Mouse (Mus musculus): ENCODE data around the gene Gm28053. TPM values are rescaled to one million over a fixed set of nuclear protein-coding genes. Genes with fewer than 3 reads are reported as not detected.

Gm28053 gene
- polyA plus RNA-seq, 1 experiment from 2014 or later: 0.70 TPM

DNA sequence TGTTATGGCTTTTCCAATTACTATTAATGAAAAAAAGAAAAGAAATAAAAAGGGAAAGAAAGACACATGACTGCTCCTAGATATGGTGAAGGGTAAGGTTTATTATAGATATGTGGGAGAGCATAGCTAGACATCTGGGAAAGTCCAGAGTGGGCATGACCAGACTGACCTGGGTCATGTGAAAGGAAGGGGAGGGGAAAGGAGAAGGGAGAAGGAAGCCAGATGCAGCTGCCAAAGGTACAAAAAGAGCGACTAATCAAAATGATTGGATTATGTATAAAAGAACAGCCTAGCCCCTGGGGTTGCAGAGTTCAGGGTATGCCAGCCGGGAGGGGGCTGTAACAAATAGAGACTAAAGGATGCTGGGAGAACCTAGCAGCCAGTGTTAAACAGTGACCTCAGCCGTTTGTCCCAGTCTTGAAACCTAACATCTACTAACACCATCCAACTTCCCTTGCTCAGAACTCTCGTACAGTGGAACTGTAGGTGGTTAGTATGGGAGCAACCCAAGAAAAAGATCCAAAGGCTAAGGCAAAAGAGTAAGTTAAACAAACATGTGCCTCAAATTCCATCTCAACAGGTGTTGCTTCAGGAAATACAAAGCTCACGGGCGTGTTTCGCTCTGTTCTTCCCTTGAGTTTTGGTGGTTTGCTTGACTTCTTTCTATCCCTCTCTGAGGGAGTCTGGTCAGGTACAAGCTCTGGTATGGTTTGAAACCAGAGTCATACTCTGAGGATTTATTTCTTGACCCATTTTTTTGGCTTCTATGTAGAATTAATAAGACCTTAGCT is 20.1 kb upstream of the Gm28053 start:
- WGBS: 77% methylated on average over 7 of the region's 7 CpGs
- Histone ChIP-seq H3K4me3 (no peak overlapping the region), H3K4me1 (no peaks in the 10 kb centered on the region), H3K9ac (no peak overlapping the region), H3K4me2 (no peak overlapping the region), H3K27ac (no peak overlapping the region), H3K9me3 (replicated peaks) (0 out of 2 replicates have a peak, but pooled peaks cover 3% of the 10 kb centered on the region), H3K36me3 (ENCODE audit: poor library complexity, severe bottlenecking) (no peaks in the 10 kb centered on the region), H3K27me3 (no peaks in the 10 kb centered on the region)
- no peak for ATAC-seq

DNA sequence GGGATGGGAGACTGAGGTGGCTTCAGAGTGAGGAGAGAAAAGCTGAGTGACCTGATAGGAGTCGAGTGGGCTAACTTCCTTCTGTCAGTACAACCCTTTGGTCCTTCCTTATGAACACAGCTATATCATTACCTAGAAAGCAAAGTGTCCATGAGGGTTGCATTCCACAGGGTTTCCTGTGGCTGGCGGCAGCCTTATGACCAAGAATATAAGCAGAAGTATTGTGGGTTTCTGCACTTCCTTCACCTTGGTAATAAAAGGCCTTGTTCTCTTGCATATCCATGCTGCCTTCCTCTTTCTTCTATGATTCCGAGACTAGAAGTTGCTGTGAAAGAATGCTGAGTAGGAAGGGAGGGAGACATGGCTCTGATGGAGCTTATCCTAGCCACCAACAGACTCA is 19.5 kb upstream of the Gm28053 start:
- Histone ChIP-seq H3K36me3 (ENCODE audit: poor library complexity, severe bottlenecking) (no peaks in the 10 kb centered on the region), H3K27ac (no peak overlapping the region), H3K9me3 (replicated peaks) (0 out of 2 replicates have a peak, but pooled peaks cover 3% of the 10 kb centered on the region), H3K27me3 (no peaks in the 10 kb centered on the region), H3K9ac (no peak overlapping the region), H3K4me1 (no peaks in the 10 kb centered on the region), H3K4me3 (no peak overlapping the region), H3K4me2 (no peak overlapping the region)
- no peak for ATAC-seq
- WGBS: 85% methylated on average over 3 of the region's 3 CpGs

DNA sequence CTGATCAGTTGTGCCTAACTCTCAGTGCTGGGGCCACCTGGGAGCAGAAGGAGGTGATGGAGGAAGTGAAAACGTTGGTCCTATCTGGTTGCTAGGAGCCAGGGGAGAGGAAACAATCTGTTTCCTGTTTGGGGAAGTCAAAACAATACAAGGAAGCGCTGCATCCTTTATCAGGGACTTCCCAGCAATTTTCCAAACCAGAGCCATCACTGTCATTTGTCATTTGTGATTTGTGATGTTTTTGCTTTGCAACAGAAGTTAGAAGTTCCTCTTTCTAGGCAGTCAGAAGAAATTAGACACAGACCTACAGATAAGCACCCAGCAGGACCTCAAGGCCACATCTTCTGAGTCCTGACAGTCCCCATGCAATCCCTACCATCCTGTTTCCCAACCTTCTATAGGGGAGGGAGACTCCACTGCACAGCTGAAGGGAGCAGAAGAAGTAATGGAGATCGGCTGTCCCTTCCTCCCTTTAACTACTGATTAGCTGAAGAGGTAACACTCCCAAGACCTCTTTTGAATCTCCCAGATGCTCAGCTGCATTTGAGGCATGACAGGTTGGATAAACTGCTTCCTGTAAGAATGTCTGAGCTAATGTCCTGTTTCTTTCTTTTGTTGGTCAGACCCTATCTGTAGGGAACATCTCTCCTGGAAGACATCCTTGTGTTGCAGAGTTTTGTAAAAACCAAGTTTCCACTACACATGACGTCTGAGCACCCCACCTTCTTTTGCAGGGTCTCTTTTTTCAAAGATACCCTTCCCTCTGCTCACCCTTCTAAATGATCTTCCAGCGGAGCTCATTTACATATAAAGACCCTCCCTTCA is 17.9 kb upstream of the Gm28053 start:
- H3K36me3 ChIP-seq (ENCODE audit: poor library complexity, severe bottlenecking): no peaks in the 10 kb centered on the region
- no peak overlapping the region for H3K9ac ChIP-seq
- no peaks in the 10 kb centered on the region for H3K9me3 ChIP-seq (replicated peaks)
- H3K4me3 ChIP-seq: no peak overlapping the region
- H3K4me2 ChIP-seq: no peak overlapping the region
- no peak overlapping the region for H3K27ac ChIP-seq
- H3K27me3 ChIP-seq: no peaks in the 10 kb centered on the region
- WGBS: 64% methylated on average over 5 of the region's 5 CpGs
- no peak for ATAC-seq
- H3K4me1 ChIP-seq: no peaks in the 10 kb centered on the region

DNA sequence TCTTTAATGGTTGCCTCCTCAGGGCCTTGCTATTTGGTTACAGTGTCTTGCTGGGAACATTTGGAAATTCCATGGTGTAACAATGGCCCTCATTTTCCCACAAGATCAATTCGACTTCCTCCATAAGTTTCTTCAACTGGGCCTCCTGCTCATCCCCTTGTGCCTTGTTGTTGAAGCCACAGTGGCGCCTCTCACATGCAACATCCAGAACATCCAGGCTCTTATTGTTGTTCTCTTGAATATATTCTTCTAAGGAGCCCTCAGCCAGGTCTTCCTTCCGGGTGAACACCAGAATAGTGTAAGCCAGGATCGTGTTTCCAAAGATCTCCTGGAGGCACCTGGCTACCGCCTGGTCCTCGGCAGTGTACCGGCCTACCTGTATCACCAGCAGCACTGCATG is 16.3 kb upstream of the Gm28053 start:
- 87% methylated on average over 7 of the region's 7 CpGs for WGBS
- Histone ChIP-seq H3K4me1 (no peaks in the 10 kb centered on the region), H3K27ac (no peak overlapping the region)

DNA sequence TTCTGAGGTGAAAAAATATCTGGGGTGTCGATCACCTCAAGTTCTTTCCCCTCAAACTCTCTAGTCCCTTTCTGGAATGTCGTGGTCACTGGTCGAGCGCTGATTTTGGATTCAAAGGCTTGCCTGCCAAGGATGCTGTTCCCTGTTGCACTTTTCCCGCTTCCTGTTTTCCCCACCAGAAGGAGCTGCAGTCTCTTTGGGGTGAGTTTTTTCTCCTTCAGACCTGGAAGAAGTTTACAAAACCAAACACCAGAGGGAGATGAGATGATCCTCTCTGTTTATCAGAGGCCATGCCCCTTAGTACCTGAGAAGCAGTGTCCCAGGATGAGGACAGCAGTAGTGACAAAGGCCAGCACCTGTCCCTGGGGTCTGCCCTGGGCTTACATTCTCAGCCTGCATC is 15.8 kb upstream of the Gm28053 start:
- H3K27me3 ChIP-seq: no peaks in the 10 kb centered on the region
- H3K9me3 ChIP-seq (replicated peaks): no peaks in the 10 kb centered on the region
- H3K4me3 ChIP-seq: no peak overlapping the region
- no peak overlapping the region for H3K4me2 ChIP-seq
- H3K4me1 ChIP-seq: no peaks in the 10 kb centered on the region
- no peak overlapping the region for H3K27ac ChIP-seq
- ATAC-seq: no peak
- 73% methylated on average over 5 of the region's 5 CpGs for WGBS
- H3K36me3 ChIP-seq (ENCODE audit: poor library complexity, severe bottlenecking): no peaks in the 10 kb centered on the region
- H3K9ac ChIP-seq: no peak overlapping the region

More for the DNA sequence above, 16.3 kb upstream of the Gm28053 start:
- Histone ChIP-seq H3K9me3 (replicated peaks) (no peaks in the 10 kb centered on the region), H3K36me3 (ENCODE audit: poor library complexity, severe bottlenecking) (no peaks in the 10 kb centered on the region), H3K27me3 (no peaks in the 10 kb centered on the region), H3K9ac (no peak overlapping the region), H3K4me3 (no peak overlapping the region), H3K4me2 (no peak overlapping the region)
- ATAC-seq: no peak

DNA sequence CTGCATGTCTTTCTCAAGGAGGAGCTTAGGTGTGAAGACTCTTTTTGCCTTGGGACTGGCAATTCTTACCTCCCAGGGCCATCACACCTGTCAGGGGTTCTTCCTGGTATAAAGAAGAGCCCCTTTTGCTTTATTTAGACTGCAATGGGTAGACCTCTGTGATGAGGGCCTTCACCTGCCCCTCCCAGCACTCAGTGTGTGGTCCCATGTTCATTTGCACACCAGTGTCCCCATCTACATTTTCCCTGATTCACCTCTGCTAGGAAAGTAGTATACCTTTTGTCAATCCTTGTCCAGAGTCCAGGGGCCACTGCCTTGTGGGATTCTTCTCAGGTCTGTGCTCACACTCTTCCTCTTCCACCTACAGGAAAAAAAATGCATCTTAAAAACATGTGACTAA is 14.3 kb upstream of the Gm28053 start:
- ATAC-seq: no peak
- H3K4me2 ChIP-seq: no peak overlapping the region
- no peak overlapping the region for H3K4me3 ChIP-seq
- H3K4me1 ChIP-seq: no peaks in the 10 kb centered on the region
- H3K27ac ChIP-seq: no peak overlapping the region
- no peaks in the 10 kb centered on the region for H3K27me3 ChIP-seq
- H3K36me3 ChIP-seq (ENCODE audit: poor library complexity, severe bottlenecking): no peaks in the 10 kb centered on the region
- no peaks in the 10 kb centered on the region for H3K9me3 ChIP-seq (replicated peaks)
- H3K9ac ChIP-seq: no peak overlapping the region

DNA sequence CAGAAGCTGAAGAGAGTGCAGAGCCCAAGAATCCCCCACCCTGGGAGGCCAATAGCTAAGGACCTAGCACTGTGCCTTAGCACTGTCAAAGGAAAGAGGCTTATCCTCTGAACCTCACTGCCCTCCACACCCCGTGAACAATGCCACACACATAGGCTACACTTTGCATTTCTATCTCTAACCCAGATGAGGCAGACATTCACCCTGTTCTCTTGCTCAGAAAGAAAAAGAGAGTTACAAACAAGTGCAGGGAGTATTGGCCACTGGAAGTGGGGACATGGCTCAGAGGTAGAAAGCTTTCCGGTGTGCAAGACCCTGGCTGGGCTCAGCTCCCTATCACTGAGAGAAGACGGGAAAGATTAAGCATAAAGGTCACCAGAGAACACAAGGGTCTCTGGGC is 12.3 kb upstream of the Gm28053 start:
- ATAC-seq: no peak
- 46% methylated on average over 3 of the region's 3 CpGs for WGBS
- no peaks in the 10 kb centered on the region for H3K27me3 ChIP-seq

DNA sequence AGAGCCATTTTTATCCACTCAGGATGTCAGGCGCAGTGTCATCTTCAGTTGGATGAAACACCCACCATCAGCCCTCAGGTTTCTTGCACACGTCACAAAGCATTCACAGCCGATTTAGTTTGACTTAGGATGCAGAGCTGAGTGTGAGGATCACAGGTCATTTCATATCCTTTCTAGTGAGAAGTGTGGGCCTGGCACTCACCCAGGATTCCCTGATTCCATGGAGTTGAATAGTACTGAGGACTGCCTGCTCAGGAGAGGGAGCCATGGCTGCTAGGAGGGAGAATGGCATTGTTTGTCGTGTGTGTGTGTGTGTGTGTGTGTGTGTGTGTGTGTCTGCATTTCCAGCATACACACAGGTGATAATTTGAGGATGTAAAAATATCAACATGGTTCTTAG is 1.9 kb downstream of the Gm28053 start:
- Histone ChIP-seq H3K4me1 (peaks cover under 1% of the 10 kb centered on the region; the same call in 1 of the 2 replicates), H3K36me3 (ENCODE audit: poor library complexity, severe bottlenecking) (no peaks in the 10 kb centered on the region), H3K4me2 (no peak overlapping the region), H3K27ac (no peak overlapping the region), H3K4me3 (no peak overlapping the region), H3K9ac (no peak overlapping the region), H3K27me3 (no peaks in the 10 kb centered on the region), H3K9me3 (replicated peaks) (no peaks in the 10 kb centered on the region)
- no peak for ATAC-seq
- 83% methylated on average over 4 of the region's 4 CpGs for WGBS

More for the DNA sequence above, 12.3 kb upstream of the Gm28053 start:
- H3K4me2 ChIP-seq: no peak overlapping the region
- no peak overlapping the region for H3K4me3 ChIP-seq
- H3K9ac ChIP-seq: no peak overlapping the region
- H3K36me3 ChIP-seq (ENCODE audit: poor library complexity, severe bottlenecking): no peaks in the 10 kb centered on the region
- H3K9me3 ChIP-seq (replicated peaks): no peaks in the 10 kb centered on the region
- no peak overlapping the region for H3K27ac ChIP-seq
- no peaks in the 10 kb centered on the region for H3K4me1 ChIP-seq

DNA sequence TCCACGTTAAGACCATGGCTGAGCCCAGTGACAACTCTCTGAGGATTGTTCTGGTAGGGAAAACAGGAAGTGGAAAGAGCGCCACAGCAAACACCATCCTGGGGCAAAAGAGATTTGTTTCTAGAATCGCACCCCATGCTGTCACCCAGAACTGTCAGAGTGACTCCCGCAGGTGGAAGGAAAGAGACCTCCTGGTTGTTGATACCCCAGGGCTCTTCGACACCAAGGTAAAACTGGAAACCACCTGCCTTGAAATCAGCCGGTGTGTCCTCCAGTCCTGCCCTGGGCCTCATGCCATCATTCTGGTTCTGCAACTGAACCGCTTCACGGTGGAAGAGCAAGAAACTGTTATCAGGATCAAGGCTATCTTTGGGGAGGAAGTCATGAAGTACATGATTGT is 5.1 kb downstream of the Gm28053 start:
- Histone ChIP-seq H3K36me3 (ENCODE audit: poor library complexity, severe bottlenecking) (no peaks in the 10 kb centered on the region), H3K27me3 (no peaks in the 10 kb centered on the region), H3K9ac (no peak overlapping the region), H3K4me1 (peaks cover 4% of the 10 kb centered on the region; the same call in 1 of the 2 replicates), H3K4me2 (no peak overlapping the region), H3K9me3 (replicated peaks) (no peaks in the 10 kb centered on the region), H3K4me3 (no peak overlapping the region), H3K27ac (no peak overlapping the region)
- 91% methylated on average over 8 of the region's 8 CpGs for WGBS
- ATAC-seq: no peak

DNA sequence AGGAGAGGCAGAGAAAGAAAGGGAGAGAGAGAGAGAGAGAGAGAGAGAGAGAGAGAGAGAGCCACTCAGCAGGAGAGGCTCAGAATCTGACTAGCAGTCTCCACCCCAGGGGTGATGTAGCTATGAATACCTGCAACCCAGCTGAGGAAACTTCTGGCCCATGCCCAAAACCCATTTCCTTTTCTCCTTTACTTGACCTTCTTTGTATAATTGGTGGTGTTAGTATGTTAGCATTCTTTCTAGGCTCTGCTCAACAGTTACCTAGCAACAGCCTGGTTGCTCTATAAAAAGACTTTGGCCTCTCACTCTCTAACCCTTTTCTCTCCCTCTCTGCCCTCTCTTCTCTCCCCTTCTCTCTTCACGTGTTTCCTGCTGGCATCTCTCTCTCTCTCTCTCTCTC is 7.1 kb downstream of the Gm28053 start:
- Histone ChIP-seq H3K9ac (no peak overlapping the region), H3K27ac (no peak overlapping the region), H3K4me1 (peaks cover 4% of the 10 kb centered on the region; the same call in 1 of the 2 replicates), H3K27me3 (no peaks in the 10 kb centered on the region), H3K4me2 (no peak overlapping the region), H3K9me3 (replicated peaks) (no peaks in the 10 kb centered on the region), H3K36me3 (ENCODE audit: poor library complexity, severe bottlenecking) (no peaks in the 10 kb centered on the region), H3K4me3 (no peak overlapping the region)
- ATAC-seq: no peak
- 0% methylated on average over 1 of the region's 1 CpGs for WGBS

DNA sequence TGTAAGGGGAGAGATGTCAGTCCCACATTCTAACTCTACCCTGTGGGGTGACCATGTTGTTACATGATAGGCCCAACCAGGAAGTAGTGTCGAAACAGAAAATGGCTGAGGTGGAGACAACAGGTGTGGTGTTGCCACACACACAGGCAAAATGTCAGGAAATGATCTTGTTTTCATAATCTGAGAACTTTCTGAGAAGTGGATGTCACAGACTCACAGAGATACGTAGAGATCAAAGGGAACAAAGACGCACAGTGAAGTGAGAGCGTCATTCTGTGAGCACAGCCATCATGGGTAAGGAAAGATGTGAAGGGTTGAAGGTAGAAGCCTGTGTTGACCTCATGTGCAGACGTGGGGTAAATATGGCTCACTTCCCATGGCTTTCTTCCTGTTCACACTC is 9.4 kb downstream of the Gm28053 start:
- WGBS: 90% methylated on average over 5 of the region's 5 CpGs
- no peaks in the 10 kb centered on the region for H3K27me3 ChIP-seq
- no peaks in the 10 kb centered on the region for H3K9me3 ChIP-seq (replicated peaks)
- H3K4me3 ChIP-seq: no peak overlapping the region
- peaks cover 4% of the 10 kb centered on the region; the same call in 1 of the 2 replicates for H3K4me1 ChIP-seq
- no peak overlapping the region for H3K27ac ChIP-seq
- H3K36me3 ChIP-seq (ENCODE audit: poor library complexity, severe bottlenecking): no peaks in the 10 kb centered on the region
- no peak overlapping the region for H3K9ac ChIP-seq
- no peak overlapping the region for H3K4me2 ChIP-seq
- ATAC-seq: no peak

DNA sequence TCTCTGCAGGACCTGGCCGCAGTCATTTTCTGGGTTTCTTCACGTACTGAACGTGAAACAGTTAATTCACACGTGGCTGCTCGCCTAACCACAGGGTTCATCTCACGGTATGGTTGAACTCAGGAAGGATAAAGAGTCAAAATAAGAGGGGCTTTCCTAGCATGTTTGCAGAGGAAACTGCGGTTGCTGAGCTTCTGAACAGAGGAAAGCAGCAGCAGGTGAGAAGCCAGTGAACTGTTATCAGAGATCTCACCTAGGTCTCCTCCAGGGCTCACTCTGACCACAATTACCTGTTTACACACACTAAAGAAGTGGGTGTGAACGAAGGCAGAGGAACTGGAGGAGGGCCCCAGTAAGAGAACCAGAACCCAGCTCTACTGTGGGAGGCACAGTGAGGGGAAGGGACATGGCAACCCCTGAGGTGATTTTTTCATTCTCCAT is 14.5 kb downstream of the Gm28053 start:
- no peak for ATAC-seq
- no peaks in the 10 kb centered on the region for H3K4me1 ChIP-seq
- H3K36me3 ChIP-seq (ENCODE audit: poor library complexity, severe bottlenecking): no peaks in the 10 kb centered on the region
- no peak overlapping the region for H3K9ac ChIP-seq
- H3K4me2 ChIP-seq: no peak overlapping the region
- no peak overlapping the region for H3K27ac ChIP-seq
- H3K4me3 ChIP-seq: no peak overlapping the region
- no peaks in the 10 kb centered on the region for H3K9me3 ChIP-seq (replicated peaks)
- WGBS: 60% methylated on average over 8 of the region's 8 CpGs
- no peaks in the 10 kb centered on the region for H3K27me3 ChIP-seq
